ENCODE assay signal across 14 mouse cellular contexts in genomic region chr11:98910415-98910814, GRCm38 (mm10). TPM values are rescaled to one million over a fixed set of nuclear protein-coding genes. Genes with fewer than 3 reads are reported as not detected.
DNase-seq lines count a peak whose midpoint lies in the region; ATAC-seq and TF ChIP-seq lines count a peak whose summit lies in the region.
"Had no signal": no experiment of that assay in that cellular context is flagged by ENCODE, and none has a peak within 500 bp of the region (broad histone marks: within the 10 kb centered on the region; RNA-seq: fewer than 3 reads in every experiment).

No protein-coding gene starts in this region.

- TF ChIP-seq CTCF in heart, postnatal 0 days (IDR thresholded peaks at IDR 0.05; ENCODE audit: low read depth), result no peak

- intact Hi-C loops in gastrocnemius, postnatal 14 days (cut with DNase I; ENCODE audit: low total_unique reads), result loop anchor here (10.0 kb wide), 1 partner anchor 214 kb away; no protein-coding TSS in a partner anchor

- no peak for TF ChIP-seq EP300 in heart, postnatal 0 days (IDR thresholded peaks at IDR 0.05; ENCODE audit: low read depth)

- WGBS in heart, postnatal 0 days, result 69% methylated on average over 11 of the region's 11 CpGs

- H3K27ac ChIP-seq in heart, postnatal 0 days (ENCODE audit: low read depth), result no peak overlapping the region
- H3K27ac ChIP-seq: forebrain, embryonic 13.5 days; limb, embryonic 15.5 days; midbrain, embryonic 10.5 days; neural tube, embryonic 12.5 days; stomach, embryonic 15.5 days had no signal

- no peak for ATAC-seq in heart, postnatal 0 days (ENCODE audit: insufficient read depth, low read depth)
- ATAC-seq: forebrain, embryonic 13.5 days; inflammation-experienced regulatory T-cells, adult 6 months had no signal

- H3K9me3 ChIP-seq in heart, postnatal 0 days (replicated peaks; ENCODE audit: control insufficient read depth, low read length), result no peaks in the 10 kb centered on the region
- H3K9me3 ChIP-seq: forebrain, embryonic 13.5 days; limb, embryonic 15.5 days; midbrain, embryonic 10.5 days; neural tube, embryonic 12.5 days; stomach, embryonic 15.5 days had no signal

- no peaks in the 10 kb centered on the region for H3K27me3 ChIP-seq in heart, postnatal 0 days (ENCODE audit: control insufficient read depth, insufficient read depth, low read length)
- H3K27me3 ChIP-seq: forebrain, embryonic 13.5 days; limb, embryonic 15.5 days; neural tube, embryonic 12.5 days; stomach, embryonic 15.5 days had no signal

- no peak overlapping the region for H3K9ac ChIP-seq in heart, postnatal 0 days (replicated peaks; ENCODE audit: low read depth, low read length)
- H3K9ac ChIP-seq: limb, embryonic 15.5 days; neural tube, embryonic 12.5 days; stomach, embryonic 15.5 days had no signal

- H3K4me3 ChIP-seq in heart, postnatal 0 days (ENCODE audit: low read depth, low read length), result no peak overlapping the region
- H3K4me3 ChIP-seq: limb, embryonic 15.5 days; neural tube, embryonic 12.5 days; stomach, embryonic 15.5 days had no signal

- H3K4me2 ChIP-seq in heart, postnatal 0 days (ENCODE audit: low read depth, low read length), result peak overlapping the region; percentile 41
- H3K4me2 ChIP-seq: limb, embryonic 15.5 days had no signal

- H3K36me3 ChIP-seq in heart, postnatal 0 days (replicated peaks; ENCODE audit: control insufficient read depth, insufficient read depth, low read length), result peaks cover 19% of the 10 kb centered on the region

- peaks cover 16% of the 10 kb centered on the region for H3K4me1 ChIP-seq in heart, postnatal 0 days (ENCODE audit: control insufficient read depth, insufficient read depth)

- DNase-seq in gastrocnemius, postnatal 14 days, result peak; percentile 43
- no peak for DNase-seq in gastrocnemius, postnatal 4 days (ENCODE audit: low spot score in 2 of 2)
- peak; percentile 28 for DNase-seq in lung, postnatal 10 days
- no peak for DNase-seq in lung, adult 18-20 months
- DNase-seq in heart, postnatal 0 days (ENCODE audit: low spot score), result no peak
- no peak for DNase-seq in urinary bladder, adult 2 months (ENCODE audit: low spot score)
- DNase-seq in neural tube, embryonic 10.5 days (ENCODE audit: extremely low spot score, low spot score), result no peak
- no peak for DNase-seq in right cerebral cortex, adult 18-20 months

RNA-seq across cellular contexts. Expression of gene Cdc6, which starts 2.8 kb away (rescaled TPM):
- total RNA-seq in gastrocnemius, postnatal 14 days (2021), result 1 to 10 TPM in 1 of 2 experiments, under 1 TPM in 1; 0.78 to 1.3 TPM
- 1 to 10 TPM; 6.8 to 7.5 TPM for total RNA-seq in gastrocnemius, postnatal 4 days (2021)
- 1.4 and 2.2 TPM in 2 replicates for total RNA-seq in heart, postnatal 0 days (2014; rRNA removed; ENCODE audit: low replicate concordance)
- polyA plus RNA-seq in heart, postnatal 0 days (2015; fragmentation: Nextera tagmentation; extraction: Ambion mirVana), result 4.2 and 4.5 TPM in 2 replicates
- 2.7 and 3.8 TPM in 2 replicates for polyA plus RNA-seq in urinary bladder, adult 2 months (2012; rRNA removed)

RNA-seq across cellular contexts. Expression of gene Rara, which starts 17.2 kb away (rescaled TPM):
- 10 to 100 TPM; 13.7 to 19.7 TPM for total RNA-seq in gastrocnemius, postnatal 14 days (2021)
- 10 to 100 TPM; 44.6 to 45.9 TPM for total RNA-seq in gastrocnemius, postnatal 4 days (2021)
- total RNA-seq in heart, postnatal 0 days (2014; rRNA removed; ENCODE audit: low replicate concordance), result 24.0 and 36.2 TPM in 2 replicates
- 14.7 and 15.8 TPM in 2 replicates for polyA plus RNA-seq in heart, postnatal 0 days (2015; fragmentation: Nextera tagmentation; extraction: Ambion mirVana)
- polyA plus RNA-seq in urinary bladder, adult 2 months (2012; rRNA removed), result 8.5 and 13.7 TPM in 2 replicates

RNA-seq across cellular contexts. Expression of gene Wipf2, which starts 47.0 kb away (rescaled TPM):
- 1 to 10 TPM; 4.4 to 4.6 TPM for total RNA-seq in gastrocnemius, postnatal 14 days (2021)
- 10 to 100 TPM in 1 of 2 experiments, 1 to 10 TPM in 1; 8.3 to 11.0 TPM for total RNA-seq in gastrocnemius, postnatal 4 days (2021)
- total RNA-seq in heart, postnatal 0 days (2014; rRNA removed; ENCODE audit: low replicate concordance), result 3.4 and 6.2 TPM in 2 replicates
- 1.5 and 1.8 TPM in 2 replicates for polyA plus RNA-seq in heart, postnatal 0 days (2015; fragmentation: Nextera tagmentation; extraction: Ambion mirVana)
- polyA plus RNA-seq in urinary bladder, adult 2 months (2012; rRNA removed), result 19.2 and 26.0 TPM in 2 replicates

Comparison
In these comparisons a context has a peak if more than half of its experiments do, and no peak if none do; other contexts are left out.
1. DNase-seq: peak in gastrocnemius, postnatal 14 days (single experiment) and lung, postnatal 10 days (single experiment); none in gastrocnemius, postnatal 4 days (0 of 2), lung, adult 18-20 months (0 of 2), heart, postnatal 0 days (single experiment), urinary bladder, adult 2 months (single experiment), neural tube, embryonic 10.5 days (single experiment) and right cerebral cortex, adult 18-20 months (single experiment).